Mouse (Mus musculus): ENCODE data around the gene Epm2aip1. TPM values are rescaled to one million over a fixed set of nuclear protein-coding genes. Genes with fewer than 3 reads are reported as not detected.

Epm2aip1 gene
- total RNA-seq, 2 experiments from 2014 or later: 11.2 to 16.7 TPM

DNA sequence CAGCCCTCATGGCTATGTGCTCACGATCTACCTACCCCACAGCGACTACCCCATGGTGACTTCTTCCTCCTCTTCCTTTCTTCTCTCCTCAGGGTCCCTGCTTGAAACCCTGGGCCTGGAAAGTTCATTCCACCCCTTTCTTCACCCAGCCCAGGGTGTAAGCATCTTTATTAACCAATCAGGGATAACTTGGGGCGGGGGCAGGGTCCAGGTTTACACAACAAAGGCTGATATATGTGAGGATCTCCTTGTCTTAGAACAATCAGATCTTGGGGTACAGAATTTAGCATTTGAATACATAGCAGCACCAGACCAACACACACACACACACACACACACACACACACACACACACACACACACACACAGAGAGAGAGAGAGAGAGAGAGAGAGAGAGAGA lies 13.3 kb downstream of the Epm2aip1 start:
- ATAC-seq (replicated peaks; ENCODE audit: low FRiP score, low TSS enrichment, poor library complexity, severe bottlenecking): no peak

DNA sequence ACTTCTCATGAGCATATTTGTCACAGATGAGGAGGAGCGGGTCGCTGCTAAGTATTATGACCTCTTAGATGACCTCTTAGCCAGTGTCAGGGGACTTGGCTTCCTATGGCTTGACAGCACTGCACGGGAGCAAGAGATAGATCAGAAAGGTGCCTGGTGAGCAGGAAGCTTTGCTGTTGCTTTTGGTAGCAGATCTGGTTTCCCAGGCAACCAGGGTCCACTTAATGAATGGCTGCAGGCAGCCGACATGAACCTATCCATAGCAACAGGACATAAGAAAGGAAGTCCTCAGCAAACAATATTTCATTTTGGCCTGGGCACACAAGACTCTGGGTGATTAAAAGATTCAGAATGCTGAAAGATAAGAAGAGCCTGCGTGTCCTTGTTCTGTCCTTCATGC lies 13.9 kb downstream of the Epm2aip1 start:
- no peak for ATAC-seq (replicated peaks; ENCODE audit: low FRiP score, low TSS enrichment, poor library complexity, severe bottlenecking)

DNA sequence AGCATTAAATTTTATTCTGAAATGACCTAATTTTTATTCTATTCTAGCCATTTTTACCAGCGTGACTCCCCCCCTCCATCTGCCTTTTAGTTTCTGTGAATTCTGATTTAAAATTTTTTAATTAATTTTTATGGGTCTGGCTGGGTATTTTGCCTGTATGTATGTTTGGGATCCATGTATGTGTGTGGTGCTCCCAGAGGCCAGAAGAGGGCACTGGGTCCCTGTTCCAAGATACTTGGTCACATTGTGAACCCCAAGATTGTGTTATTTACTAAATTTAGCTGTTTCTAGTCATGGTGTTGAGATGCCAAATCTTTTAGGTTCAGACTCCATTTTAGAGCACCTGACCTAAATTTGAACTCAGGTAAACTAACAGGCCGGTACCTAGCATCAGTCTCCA lies 14.7 kb downstream of the Epm2aip1 start:
- ATAC-seq (replicated peaks; ENCODE audit: low FRiP score, low TSS enrichment, poor library complexity, severe bottlenecking): no peak

DNA sequence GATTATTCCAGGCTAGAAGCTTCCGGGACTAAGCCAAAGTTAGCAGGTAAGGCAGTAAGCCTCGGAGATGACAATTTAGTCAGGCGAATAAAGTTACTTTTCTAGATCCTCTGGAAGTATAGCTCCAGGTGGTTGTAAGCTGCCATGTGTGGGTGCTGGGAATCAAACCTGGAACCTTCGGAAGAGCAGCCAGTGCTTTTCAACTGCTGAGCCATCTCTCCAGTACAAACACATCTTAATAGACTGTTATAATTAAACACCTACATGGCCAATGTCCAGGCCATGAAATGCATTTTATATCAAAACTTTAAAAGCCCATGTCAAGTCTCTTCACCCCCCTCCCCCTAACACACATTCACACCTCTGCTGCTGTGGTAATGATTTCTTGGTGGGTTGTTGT lies 16.2 kb downstream of the Epm2aip1 start:
- no peak for ATAC-seq (replicated peaks; ENCODE audit: low FRiP score, low TSS enrichment, poor library complexity, severe bottlenecking)

DNA sequence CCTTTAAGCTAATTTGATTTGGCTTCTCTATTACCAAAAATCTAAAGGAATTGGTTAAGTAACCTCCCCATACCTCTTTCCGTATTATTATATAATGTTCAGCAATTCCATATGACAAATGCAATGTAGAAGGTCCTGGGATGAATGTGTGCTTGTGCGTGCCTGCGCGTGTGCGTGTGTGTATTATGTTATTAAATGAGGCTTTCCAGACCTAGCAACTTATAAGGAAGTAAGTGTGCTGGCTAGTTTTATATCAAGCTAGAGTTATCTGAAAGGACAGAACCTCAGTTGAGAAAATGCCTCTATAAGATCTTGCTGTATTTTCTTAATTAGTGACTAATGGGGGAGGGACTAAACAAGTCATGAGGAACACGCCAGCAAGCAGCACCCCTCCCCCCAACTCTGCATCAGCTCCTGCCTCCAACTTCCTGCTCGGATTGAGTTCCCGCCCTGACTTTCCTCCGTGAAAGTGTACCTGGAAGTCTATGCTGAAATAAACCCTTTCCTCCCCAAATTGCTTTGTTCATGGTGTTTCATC lies 17.6 kb downstream of the Epm2aip1 start:
- peak; percentile 54 for ATAC-seq (replicated peaks; ENCODE audit: low FRiP score, low TSS enrichment, poor library complexity, severe bottlenecking)

DNA sequence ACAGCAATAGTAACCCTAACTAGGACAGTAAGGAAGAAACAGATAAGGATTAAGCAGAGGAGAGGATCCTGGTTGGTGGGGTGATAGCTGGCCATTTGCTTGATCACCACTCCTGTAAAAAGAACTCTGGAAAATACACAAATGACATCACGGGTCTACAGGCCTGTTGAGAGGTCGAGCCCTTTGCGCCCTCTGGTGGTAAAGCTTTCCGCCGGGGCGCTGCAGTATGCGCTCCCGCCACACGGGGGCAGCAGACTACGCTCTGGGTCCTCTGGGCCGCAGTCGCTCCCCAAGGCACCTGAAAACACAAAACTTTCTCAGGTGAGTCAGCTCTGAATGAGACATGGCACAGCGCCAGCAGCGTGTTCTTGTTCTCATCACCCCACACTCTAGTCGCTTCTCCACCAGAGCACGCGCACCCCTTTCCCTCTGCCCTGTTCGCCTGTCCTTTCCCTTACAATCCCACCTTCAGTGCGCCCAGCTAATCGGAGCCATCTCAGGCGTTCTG lies 18.2 kb downstream of the Epm2aip1 start:
- ATAC-seq (replicated peaks; ENCODE audit: low FRiP score, low TSS enrichment, poor library complexity, severe bottlenecking): peak; percentile 95

DNA sequence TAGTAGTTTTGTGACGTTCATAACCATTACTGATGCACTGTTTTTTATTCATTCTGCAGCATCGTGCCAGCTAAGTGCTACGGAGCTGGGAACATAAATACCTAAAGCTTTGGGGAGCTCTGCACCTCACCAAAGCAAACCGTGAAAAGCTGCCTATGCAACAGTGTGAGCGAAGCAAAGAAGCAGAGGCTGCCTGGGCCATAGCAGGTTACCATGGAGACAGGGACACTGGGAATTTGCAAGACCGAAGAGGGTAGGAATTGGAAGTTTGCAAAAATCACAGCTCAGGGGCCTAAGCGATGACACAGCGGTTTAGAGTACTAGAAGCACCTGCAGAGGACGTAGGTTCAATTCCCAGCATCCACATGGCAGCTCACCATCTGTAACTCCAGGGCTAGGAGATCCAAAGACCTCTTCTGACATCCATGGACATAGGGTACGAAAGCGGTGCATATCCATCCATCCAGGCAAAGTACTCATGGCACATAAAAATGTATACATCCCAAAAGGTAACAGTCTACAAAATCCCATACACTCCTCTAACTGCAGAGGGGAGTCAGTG lies 18.9 kb downstream of the Epm2aip1 start:
- no peak for ATAC-seq (replicated peaks; ENCODE audit: low FRiP score, low TSS enrichment, poor library complexity, severe bottlenecking)

DNA sequence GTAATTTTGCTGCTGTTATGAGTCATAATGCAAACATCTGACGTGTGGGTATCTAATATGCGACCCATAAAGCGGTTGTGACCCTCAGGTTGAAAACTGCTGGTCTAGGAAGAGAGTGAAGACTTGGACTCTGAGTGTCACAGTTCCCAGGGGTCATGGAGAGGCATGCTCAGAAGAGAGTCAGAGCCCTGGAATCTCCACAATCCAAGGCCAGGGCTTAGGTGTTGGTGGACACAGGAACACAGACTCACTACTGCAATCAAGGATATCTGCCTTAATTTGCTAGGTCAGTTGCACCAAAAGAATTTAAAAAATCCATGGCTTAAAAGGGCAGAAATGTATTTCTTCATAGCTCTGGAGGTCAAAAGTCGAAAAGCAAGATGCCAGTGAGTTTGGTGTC lies 21.5 kb downstream of the Epm2aip1 start:
- ATAC-seq (replicated peaks; ENCODE audit: low FRiP score, low TSS enrichment, poor library complexity, severe bottlenecking): no peak

DNA sequence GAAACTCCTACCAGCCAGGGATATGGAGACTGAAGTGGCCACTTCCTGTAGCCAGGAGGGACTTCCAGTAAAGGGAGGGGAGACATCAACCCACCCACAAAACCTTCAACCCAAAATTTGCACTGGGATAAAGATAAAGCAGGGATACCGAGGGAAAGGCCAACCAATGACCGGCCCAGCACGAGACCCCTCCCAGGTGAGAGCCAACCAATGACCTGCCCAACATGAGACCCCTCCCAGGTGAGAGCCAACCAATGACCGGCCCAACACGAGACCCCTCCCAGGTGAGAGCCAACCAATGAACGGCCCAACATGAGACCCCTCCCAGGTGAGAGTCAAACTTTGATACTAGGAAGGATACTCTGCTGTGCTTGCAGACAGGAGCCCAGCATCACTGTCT lies 23.2 kb downstream of the Epm2aip1 start:
- ATAC-seq (replicated peaks; ENCODE audit: low FRiP score, low TSS enrichment, poor library complexity, severe bottlenecking): no peak

DNA sequence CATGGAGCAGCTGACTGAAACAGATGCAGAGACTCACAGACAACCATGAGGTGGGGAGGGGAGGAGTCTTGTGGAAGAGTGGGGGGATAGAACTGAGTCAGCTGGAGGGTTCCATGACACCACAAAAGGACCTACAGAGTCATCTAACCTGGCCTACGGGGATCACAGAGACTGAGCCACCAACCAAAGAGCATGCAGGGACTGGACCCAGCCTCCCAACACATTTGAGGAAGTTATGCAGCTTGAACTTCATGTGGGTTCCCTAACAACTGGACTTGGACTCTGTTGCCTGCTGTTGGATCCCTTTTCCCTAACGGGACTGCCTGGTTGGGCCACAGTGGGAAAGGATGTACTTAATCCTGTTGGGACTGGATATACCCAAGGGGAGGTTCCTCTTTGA lies 23.6 kb downstream of the Epm2aip1 start:
- ATAC-seq (replicated peaks; ENCODE audit: low FRiP score, low TSS enrichment, poor library complexity, severe bottlenecking): no peak

DNA sequence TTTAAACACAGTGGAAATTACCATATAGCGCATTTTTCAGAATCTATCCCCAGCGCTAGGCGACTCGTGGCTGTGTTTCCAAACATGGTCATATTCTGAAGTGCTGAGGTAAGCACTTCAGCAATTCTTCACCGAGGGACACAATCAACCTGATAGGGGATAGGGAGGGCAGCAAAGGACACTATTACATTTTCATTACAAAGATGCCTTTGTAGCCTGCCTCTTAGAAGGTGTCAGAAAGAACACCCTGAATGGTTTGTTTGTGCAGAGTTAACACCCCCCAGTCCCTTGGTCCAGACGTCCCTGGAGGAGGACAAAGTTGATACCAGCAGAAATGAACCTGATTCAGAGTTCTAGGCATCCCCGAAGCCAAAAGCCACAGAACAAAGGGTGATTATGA lies 24.7 kb downstream of the Epm2aip1 start:
- no peak for ATAC-seq (replicated peaks; ENCODE audit: low FRiP score, low TSS enrichment, poor library complexity, severe bottlenecking)

DNA sequence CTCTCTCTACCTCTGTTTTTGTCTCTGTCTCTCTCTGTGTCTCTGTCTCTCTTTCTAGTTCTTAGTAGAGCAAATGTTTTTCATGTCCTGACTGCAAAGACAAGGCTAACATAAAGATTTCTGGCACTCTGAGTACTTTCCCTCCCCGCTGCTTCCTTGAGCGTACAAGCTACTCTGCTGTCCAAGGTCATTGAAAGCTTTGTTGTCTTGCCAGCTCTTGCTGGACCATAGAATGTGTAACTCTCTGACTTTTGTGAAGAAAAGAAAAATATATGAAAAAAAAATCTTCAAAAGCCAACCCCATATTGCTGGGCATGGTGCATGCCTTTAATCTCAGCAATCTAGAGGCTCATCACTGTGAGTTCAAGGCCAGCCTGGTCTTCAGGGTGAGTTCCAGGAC lies 26.9 kb downstream of the Epm2aip1 start:
- ATAC-seq (replicated peaks; ENCODE audit: low FRiP score, low TSS enrichment, poor library complexity, severe bottlenecking): no peak

DNA sequence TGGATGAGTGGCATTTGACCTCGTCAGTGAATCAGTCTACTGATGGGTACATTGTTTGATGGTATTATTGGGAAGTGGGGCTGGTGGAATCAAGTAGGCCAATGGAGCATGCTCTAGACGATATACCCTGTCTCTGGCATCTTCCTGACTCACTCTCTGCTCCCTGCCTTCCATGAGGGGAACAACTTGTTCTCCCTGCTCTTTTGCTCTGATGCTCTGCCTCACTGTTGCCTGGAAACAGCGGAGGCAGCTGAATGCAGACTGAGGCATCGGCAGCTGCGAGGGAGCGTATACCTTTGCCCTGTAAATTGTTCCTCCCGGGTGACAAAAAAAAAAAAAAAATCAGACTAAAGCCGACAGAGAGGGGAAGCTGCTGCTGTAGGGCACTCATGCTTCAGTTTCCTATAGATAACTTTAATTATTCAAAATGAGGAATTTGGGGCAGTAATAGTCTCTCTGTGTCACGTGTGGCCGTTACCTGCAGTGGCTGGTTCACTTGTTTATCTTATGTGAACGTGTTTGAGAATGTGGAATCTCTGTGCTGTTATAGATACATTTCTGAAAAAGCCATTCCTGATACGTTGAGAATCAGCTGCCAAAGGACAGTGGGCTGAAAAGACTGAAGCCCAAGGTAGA lies 30.6 kb downstream of the Epm2aip1 start:
- no peak for ATAC-seq (replicated peaks; ENCODE audit: low FRiP score, low TSS enrichment, poor library complexity, severe bottlenecking)

DNA sequence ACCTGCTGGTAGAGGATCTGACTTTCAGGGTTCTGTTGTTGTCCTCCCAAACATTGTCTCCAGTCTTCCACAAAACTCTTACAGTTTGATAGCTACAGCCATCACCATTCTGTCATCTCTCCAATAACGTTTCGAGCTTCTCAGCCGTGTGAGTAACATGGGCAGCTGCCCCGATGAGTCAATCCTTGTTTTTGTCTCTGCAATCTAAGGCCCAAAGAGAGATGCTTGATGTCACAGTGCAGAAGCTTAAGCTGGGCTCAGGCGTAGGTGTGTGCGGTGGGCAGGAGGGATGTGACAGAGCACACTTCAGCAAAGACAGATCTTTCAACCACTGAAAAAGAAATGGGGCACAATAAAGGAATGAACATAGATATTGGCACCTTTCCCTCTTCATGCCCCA lies 32.3 kb downstream of the Epm2aip1 start:
- no peak for ATAC-seq (replicated peaks; ENCODE audit: low FRiP score, low TSS enrichment, poor library complexity, severe bottlenecking)

DNA sequence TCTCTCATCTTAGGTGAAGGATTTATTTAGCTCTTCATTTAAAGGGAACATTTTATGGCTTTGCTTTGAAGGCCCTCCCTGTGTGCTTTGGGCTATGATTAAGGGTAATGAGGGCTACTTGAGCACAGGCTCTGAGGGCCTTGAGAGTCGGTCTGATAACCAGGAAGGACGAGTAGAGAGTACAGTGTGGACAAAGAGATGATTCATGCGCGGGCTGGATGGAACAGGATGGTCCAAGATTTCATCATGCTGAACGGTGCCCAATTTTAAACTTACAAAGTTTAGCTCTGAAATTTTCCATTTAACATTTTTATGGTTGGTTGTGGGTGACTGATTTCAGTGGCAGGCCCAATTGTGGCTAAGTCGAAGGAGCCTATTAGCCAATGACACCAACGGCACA lies 34.4 kb downstream of the Epm2aip1 start:
- no peak for ATAC-seq (replicated peaks; ENCODE audit: low FRiP score, low TSS enrichment, poor library complexity, severe bottlenecking)

DNA sequence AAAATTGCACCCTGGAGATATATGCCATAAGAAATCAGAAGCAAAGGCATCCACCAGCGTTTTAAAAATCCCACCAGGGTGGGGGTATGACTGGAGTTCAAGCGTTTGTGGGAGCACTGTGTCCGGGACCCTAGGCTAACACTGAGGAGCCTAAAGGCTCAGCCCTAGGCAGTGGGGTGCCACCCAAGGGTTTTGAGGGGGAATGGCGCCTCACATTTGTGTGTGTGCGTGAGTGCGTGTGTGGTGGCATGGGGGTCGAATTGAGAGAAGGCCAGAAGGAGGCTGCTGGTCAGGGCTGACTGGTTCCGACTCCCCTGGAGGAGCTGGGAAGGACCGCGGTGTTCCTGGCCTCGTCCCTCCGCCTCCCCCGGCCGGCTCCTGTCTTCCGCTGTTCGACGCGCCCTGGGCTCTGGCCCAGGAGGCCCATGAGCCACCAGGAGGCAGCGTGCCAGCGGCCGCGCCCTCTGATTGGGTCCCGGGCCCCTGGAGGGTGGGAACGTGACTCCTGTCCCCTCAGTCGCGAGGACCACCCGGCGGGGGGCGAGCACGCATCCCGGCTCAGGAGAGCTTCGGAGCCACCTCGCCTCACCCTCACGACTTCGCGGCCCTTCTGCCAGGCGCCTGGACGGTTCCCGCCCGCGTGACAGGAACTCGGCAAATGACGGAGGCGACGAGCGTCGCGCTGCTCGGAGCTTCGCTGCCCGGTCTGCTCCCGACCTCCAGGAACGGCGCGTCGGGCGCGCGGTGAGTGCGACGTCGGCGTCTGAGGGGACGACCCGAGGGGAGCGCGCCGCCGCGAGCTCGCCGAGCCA lies 39.5 kb downstream of the Epm2aip1 start, which contains the start of gene Trank1:
Gene Trank1, plus strand, starts transcription at position 709 of the 812 bp plus-strand sequence.
- ATAC-seq (replicated peaks; ENCODE audit: low FRiP score, low TSS enrichment, poor library complexity, severe bottlenecking): no peak; the same call in 1 of the 2 replicates

DNA sequence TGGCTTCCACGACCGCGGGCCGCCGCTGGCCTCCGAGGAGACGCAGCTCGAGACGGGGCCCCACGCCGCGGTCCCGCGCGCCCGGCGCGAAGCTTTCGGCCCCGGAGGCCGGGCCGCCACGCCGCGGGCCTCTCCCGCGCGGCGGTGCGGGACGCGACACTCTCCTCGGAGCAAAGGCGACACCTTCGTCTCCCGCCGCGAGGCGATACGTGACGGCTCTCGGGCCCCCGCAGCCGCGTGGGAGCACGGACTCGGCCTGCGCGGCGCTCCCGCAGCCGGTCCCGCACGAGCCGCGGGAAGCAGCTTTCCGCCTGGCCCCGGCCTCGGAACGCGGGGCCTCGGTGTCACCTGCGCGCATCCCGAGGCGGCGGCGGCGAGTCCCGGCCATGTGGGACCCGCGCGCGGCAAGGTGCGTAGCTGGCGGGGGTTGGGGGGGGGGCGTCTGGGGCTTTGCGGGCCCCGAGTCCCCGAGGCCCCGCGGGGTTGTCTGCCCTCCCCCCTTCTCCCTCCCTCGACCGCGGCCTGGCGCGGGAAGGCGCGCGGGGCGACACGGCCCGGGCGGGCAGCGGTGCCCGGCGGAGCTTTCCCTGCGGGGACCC lies 40.2 kb downstream of the Epm2aip1 start:
- no peak for ATAC-seq (replicated peaks; ENCODE audit: low FRiP score, low TSS enrichment, poor library complexity, severe bottlenecking)

DNA sequence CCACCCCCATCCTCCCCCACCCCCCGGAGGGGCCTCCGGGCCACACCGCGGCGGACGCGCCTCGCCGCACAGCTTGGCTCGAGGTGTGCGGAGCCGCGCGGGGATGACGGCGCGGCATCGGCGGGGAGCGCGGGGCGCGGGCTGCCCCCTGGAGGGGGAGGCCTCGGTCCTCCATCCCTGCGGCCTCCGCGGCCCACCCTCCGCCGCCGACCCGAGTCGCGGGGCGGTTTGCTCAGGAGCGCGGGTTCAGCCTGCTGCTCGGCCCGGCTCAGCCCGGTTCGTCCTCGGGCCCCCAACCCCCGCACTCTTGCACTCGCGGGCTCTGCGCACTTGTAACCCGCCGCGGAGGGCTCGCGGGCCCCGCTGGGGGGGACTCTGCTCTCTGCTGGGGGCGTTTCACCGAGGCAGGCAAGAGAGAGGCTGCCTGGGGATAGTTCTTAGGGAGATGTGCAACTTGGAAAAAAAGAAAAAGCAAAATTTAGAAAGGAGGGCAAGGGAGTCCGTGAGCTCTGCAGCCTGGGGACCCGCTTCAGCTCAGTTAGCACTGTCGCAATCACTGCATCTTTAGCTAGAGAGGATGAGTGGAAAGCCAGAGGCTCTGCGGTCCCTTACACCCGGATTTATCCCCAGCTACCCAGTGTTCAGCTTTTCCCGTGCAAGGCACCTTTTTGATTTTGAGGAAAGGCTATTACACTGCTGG lies 40.9 kb downstream of the Epm2aip1 start:
- no peak for ATAC-seq (replicated peaks; ENCODE audit: low FRiP score, low TSS enrichment, poor library complexity, severe bottlenecking)

DNA sequence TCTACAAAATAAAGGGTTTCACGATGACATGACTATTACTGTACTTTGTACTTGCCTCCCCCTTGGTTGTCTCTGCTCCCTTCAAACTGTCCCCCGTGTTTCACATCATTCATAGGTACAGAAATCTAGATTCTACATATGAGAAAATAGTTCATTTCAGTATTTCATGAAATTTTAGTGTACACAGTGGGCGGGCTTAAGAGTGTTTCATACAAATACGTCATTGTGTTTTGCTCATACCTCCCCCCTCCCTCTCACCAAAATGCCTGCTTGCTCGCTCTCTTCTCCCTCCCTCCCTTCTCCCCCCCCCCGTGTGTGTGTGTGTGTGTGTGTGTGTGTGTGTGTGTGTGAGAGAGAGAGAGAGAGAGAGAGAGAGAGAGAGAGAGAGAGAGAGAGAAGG lies 41.6 kb downstream of the Epm2aip1 start:
- ATAC-seq (replicated peaks; ENCODE audit: low FRiP score, low TSS enrichment, poor library complexity, severe bottlenecking): no peak
